Mouse (Mus musculus) limb, embryonic 10.5 days (tissue): ENCODE results near the gene Gm20767. TPM values are rescaled to one million over a fixed set of nuclear protein-coding genes. Genes with fewer than 3 reads are reported as not detected.

Source experiments
- polyA plus RNA-seq: library from polyadenylated mRNA; unstranded; fragments of >200 nt; fragmentation: Nextera tagmentation; extraction: Ambion mirVana; gene quantifications from 2 replicates; pipeline ENCODE4 v1.2.1, GENCODE M21; 2016

The Gm20767 gene
- polyA plus RNA-seq, 1 experiment from 2014 or later: not detected

Other genes with a start within 250 kb of the Gm20767 start
- gene Tcstv1, start 245.5 kb upstream of the Gm20767 start, polyA plus RNA-seq: not detected in 2 replicates
- not detected in 2 replicates for gene Gm21761, start 211.0 kb upstream of the Gm20767 start, polyA plus RNA-seq
- gene B020031M17Rik, start 189.4 kb upstream of the Gm20767 start, polyA plus RNA-seq: not detected in 2 replicates
- gene Gm36079, start 113.2 kb upstream of the Gm20767 start, polyA plus RNA-seq: not detected in 2 replicates
- gene Gm21188, start 88.1 kb upstream of the Gm20767 start, polyA plus RNA-seq: not detected in 2 replicates
- not detected in 2 replicates for gene Gm21818, start 32.2 kb downstream of the Gm20767 start, polyA plus RNA-seq
- gene Gm21762, start 75.7 kb downstream of the Gm20767 start, polyA plus RNA-seq: not detected in 2 replicates
- gene Gm21731, start 98.9 kb downstream of the Gm20767 start, polyA plus RNA-seq: not detected in 2 replicates
- not detected in 2 replicates for gene AF067061, start 122.9 kb downstream of the Gm20767 start, polyA plus RNA-seq
- gene BC147527, start 160.1 kb downstream of the Gm20767 start, polyA plus RNA-seq: not detected in 2 replicates
- not detected in 2 replicates for gene Tcstv3, start 176.6 kb downstream of the Gm20767 start, polyA plus RNA-seq